ENCODE assay signal across 8 mouse cellular contexts in the genomic region with DNA sequence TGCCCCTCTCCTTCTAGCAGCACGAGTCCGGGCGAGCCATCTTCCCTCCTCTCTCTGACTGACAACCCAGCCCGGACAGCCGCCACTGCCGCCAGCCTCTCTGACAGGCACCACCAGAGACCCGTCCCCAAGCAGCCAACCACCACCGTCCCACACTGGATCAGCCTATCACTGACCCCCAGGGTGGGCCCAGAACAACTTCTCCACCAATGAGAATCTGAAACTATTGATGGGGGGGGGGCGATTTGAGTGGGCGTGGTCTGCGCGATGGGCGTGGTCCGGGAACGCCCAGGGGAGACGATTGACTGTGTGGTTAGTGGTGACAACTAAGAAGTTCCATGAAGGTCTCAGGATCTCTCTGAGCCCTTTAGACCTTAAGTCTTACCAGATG. TPM values are rescaled to one million over a fixed set of nuclear protein-coding genes. Genes with fewer than 3 reads are reported as not detected.
DNase-seq lines count a peak whose midpoint lies in the region; ATAC-seq lines count a peak whose summit lies in the region.

A gene (minus strand): TSS at position 112 of the 391 bp plus-strand sequence.

- ATAC-seq in hindbrain, embryonic 12.5 days (ENCODE audit: low FRiP score): peak; percentile 100

- no peaks in the 10 kb centered on the region for H3K9me3 ChIP-seq in hindbrain, embryonic 12.5 days (replicated peaks)

- peak within 1 kb of the TSS; percentile 86 for H3K27ac ChIP-seq in hindbrain, embryonic 12.5 days

- peak; percentile 99 for DNase-seq in Muller cell, postnatal 12 days (ENCODE audit: inconsistent ontology term)
- DNase-seq in cerebellum, adult 9-11 months: peak; percentile 81
- peak; percentile 90 to 93 for DNase-seq in frontal cortex, adult 2 months (ENCODE audit: extremely low spot score in 1 of 2, low spot score in 1 of 2)
- peak; percentile 82 to 86 for DNase-seq in layer of hippocampus, postnatal 25 days (ENCODE audit: extremely low spot score in 1 of 2, low spot score in 1 of 2)
- peak; percentile 97 for DNase-seq in lung, postnatal 25 days (ENCODE audit: low spot score)
- peak; percentile 95 for DNase-seq in retina, embryonic 14.5 days (ENCODE audit: low spot score)
- peak; percentile 93 for DNase-seq in thymus, postnatal 4 days

- peak within 1 kb of the TSS; percentile 79 for H3K4me3 ChIP-seq in hindbrain, embryonic 12.5 days

- peak within 1 kb of the TSS; percentile 77 for H3K9ac ChIP-seq in hindbrain, embryonic 12.5 days

- H3K4me1 ChIP-seq in hindbrain, embryonic 12.5 days: peaks cover 15% of the 10 kb centered on the region

- no peaks in the 10 kb centered on the region for H3K36me3 ChIP-seq in hindbrain, embryonic 12.5 days

- H3K27me3 ChIP-seq in hindbrain, embryonic 12.5 days: no peaks in the 10 kb centered on the region

- under 1% methylated on average over 16 of the region's 16 CpGs for WGBS in hindbrain, embryonic 12.5 days

- peak within 1 kb of the TSS; percentile 70 for H3K4me2 ChIP-seq in hindbrain, embryonic 12.5 days (replicated peaks)

RNA-seq across cellular contexts. Expression of the gene that starts here (rescaled TPM):
- 20.8 and 21.9 TPM in 2 replicates for polyA plus RNA-seq in frontal cortex, adult 2 months (2012; rRNA removed)
- polyA plus RNA-seq in hindbrain, embryonic 12.5 days (2016; fragmentation: Nextera tagmentation; extraction: Ambion mirVana): 49.5 and 50.0 TPM in 2 replicates
- total RNA-seq in layer of hippocampus, postnatal 25 days (2021): 10 to 100 TPM; 24.8 to 25.1 TPM

Comparison
In these comparisons a context has a peak if more than half of its experiments do, and no peak if none do; other contexts are left out.
1. Peak in every context shown above with its lines: DNase-seq, ATAC-seq, H3K4me3 ChIP-seq and H3K27ac ChIP-seq.